Mouse (Mus musculus) spleen, postnatal 14 days (tissue): ENCODE results near the gene Gm17190.
"Not testable (repeated sequence)": the region's sequence is repeated elsewhere in the genome, so short reads cannot be mapped to it uniquely, and the experiment has no call there.

ENCODE experiments used
- DNase-seq, 2 experiments: peaks; one replicate each; pipeline ENCODE4 v3.0.0; 2021 to 2022; ENCODE audit warnings: low spot score in 2 of 2

The Gm17190 gene

GRCm38 (mm10) chr13:96081754-96082153, at the start of gene Gm17190:
TSS of gene Gm17190 (plus strand) at chr13:96082054.
- DNase-seq: not testable (repeated sequence)

GRCm38 (mm10) chr13:96039536-96039935, 42.3 kb upstream of the Gm17190 start:
- DNase-seq: no peak

GRCm38 (mm10) chr13:96040275-96041042, 41.4 kb upstream of the Gm17190 start:
- DNase-seq: no peak

- DNase-seq: no peak
Measured at GRCm38 (mm10) chr13:96045396-96045795, 36.5 kb upstream of the Gm17190 start.

DNA sequence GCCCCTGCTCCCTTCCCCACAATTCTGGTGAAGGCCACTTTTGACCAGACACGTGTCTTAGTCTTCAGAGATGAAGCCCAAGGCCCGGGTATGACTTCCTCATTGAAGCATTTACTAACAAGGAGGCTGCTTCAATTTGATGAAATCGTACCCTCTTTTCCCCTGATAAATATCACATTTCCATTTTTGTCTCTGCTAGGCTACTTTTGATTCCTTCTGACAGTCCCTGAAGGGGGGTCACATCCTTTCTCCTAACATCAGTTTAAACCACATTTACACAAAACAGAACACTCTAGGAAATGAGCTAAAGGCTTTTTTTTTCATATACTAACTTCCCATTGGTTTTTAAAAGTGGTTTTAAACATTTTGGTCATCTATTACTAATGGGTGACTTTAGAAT, 29.1 kb upstream of the Gm17190 start:
- no peak for DNase-seq

DNA sequence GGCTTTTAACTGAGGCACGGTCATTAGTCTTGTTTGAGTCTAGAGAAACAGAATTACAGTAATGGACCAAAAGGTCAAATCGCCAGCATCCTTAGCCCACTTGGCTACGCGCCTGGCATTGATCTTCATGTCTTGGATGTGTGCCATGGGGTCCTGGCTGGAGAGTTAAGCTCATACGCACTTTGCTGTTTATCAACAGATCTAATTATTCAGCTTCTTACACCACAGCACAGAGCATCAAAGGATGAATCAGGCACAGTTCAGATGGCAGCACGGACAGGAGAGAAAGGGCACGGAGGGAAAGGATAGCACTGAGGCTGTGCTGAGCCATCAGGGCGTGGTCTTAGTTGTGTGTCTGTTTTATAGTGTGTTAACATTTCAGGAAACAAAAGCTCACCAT, 8.3 kb upstream of the Gm17190 start:
- DNase-seq: no peak

DNA sequence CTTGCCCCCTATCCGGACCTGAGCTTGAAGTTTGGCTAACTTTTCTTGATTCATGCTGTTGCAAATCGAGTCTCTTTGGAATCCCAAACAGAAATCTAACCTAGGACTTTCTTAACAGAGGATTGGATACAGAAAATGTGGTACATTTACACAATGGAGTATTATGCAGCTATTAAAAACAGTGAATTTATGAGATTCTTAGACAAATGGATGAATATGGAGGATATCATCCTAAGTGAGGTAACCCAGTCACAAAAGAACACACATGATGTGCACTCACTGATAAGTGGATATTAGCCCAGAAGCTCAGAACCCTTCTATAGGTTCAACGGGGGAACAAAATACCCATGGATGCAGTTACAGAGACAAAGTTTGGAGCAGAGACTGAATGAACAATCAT, 578 bp upstream of the Gm17190 start, which contains the start of gene Gm20075:
Gene Gm20075 (minus strand): TSS at position 101 of the 400 bp plus-strand sequence.
- not testable (repeated sequence) for DNase-seq

GRCm38 (mm10) chr13:96085581-96086302, 3.9 kb downstream of the Gm17190 start:
- DNase-seq: no peak

- no peak for DNase-seq
Measured at GRCm38 (mm10) chr13:96090929-96091328, 9.1 kb downstream of the Gm17190 start.

DNA sequence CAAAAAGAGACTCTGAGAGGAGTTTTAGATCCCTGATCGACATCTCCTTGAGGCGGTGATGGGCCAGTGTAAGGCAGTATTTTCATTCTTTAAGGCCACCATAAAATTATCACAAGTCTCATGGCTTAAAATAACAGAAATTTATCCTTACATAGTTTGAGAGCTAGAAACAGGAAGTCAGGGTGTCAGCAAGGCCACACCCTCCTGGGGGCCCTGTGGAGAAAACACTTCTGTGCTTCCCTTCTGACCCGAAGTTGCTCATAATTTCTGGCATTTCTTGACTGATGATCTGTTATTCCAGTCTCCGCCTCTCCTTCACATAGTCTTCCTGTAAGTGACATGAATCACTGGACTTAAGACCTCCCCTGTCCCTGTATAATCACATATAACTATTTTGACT, 24.5 kb downstream of the Gm17190 start:
- no peak for DNase-seq

DNA sequence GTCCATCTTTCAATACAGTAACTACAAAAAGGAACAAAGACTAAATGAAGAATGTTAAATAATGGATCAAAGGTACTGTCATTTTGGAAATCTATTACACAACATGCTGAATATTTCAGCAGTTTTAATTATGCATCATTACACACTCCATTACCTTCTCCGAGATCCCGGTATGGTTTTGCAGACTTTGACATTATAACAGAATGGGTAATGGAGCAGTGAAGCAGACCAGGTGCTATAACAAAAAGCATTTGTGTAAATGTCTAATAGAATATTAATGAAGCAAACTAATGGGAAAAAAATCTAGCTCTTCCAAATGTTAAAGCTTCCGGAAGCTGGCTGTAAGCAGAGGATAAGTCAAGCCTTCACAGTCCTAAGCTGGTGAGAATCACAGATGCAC, 28.9 kb downstream of the Gm17190 start:
- DNase-seq: no peak

DNA sequence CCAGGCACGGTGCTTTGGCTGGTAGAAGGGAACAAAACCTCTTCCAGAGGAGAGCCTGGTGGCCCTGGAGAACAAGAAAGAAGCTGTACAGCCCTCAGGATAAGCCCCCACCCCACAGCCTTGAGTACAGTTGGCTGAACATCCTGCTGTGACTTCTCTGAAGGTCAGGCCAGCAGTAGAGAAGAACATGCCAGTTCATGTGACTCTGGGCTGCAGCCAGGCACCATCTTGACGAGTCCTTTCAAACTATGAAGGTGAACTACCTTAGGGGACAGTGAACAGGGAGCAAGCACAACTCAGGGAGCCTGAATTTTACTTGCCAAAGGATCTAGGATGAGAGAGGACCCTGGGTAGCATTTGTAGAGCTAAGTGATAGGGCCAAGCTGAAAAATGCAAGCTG, 30.9 kb downstream of the Gm17190 start:
- no peak for DNase-seq

DNA sequence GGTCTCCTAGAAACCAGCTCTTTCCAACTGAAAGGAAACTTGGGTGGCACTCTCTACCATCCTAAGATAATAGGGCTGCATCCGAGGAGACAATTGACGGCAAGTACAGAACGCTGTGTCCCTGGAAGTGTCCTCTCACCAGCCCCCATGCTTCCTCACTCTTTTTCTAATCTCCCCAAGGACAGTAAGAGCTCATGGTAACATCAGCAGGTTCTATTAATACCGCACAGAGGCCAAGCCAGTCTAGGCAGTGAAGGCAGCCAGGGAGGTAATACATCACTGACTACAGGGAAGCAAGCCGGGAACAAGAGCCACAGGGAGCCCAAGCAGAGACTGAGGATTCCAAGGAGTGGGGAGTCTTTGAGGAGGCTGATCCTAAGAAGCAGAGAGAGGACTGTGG, 43.2 kb downstream of the Gm17190 start:
- no peak for DNase-seq

DNA sequence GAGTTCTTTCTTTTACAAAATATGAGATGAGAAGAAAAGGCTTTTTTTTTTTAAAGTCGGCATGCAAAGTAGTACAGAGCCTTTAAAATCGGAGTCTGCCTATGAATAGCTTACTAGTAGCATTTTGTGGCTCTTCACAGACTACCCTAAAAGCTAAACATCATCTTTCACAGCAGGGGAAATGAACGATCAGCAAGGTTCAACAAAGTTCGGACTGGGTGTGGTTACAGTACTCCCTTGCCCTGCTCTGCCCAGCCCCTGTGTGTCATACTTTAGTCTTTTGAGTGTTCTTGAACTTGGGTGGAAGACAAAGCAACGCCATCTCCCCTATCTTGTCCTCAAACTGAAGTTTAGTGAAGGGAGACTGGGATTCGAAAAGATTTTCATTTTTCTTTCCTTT, 44.8 kb downstream of the Gm17190 start:
- DNase-seq: no peak

DNA sequence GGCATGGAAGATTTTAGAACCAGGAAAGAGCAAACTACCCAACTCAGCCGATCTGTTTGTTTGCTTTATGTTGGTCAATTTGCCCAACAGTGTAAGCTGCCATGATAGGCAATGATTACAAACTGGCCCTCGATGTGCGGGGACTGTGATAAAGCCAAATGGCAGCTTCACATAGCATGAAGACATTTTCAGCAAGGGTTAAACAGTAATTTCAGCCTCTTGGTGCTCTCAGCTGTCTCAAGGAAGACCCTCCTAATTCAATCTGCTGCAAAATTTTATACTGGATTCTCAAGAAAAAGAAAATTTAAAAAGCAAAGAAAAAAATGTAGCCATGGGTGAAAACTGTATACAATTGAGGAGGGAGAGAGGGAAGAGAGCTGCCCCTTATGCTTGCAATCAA, 47.2 kb downstream of the Gm17190 start:
- no peak for DNase-seq

DNA sequence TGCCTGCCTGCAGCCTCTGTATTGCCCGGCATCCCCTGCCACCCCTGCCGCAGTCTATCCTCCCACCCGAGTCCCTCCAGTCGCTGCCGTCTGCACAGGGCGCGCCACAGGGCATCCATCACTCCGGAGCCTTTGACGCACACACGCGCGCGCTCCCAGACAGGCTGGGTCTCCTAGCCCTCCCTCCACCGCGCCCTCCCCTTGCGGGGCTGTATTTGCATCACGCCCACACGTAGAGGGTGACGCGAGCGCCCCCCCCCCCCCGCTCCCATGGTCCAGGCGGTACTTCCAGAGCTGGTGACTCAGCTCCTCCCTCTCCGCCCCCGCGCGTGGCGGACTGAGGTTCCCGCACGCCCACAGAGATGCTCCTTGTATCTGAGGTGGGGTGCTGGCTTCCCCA, 49.2 kb downstream of the Gm17190 start:
- no peak for DNase-seq

DNA sequence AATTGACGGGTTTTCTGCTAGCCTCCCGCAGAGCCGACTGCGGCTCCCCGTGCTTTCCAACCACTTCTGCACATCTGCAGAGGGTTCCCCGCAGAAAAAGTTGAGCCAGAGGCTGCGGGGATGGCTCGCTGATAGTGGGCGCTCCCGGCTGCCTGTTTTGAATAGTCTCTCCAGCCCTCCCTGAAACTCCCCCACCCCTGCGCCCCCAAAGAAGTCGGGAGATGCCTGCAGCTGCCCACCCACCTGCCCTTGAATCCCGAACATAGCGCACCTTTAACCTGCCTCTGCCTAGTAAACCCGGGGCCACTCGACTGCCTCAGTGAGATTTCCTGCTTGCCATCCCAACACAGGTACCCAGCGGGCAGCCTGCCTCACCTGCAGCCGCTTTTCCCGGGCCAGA, 50.1 kb downstream of the Gm17190 start:
- no peak for DNase-seq

DNA sequence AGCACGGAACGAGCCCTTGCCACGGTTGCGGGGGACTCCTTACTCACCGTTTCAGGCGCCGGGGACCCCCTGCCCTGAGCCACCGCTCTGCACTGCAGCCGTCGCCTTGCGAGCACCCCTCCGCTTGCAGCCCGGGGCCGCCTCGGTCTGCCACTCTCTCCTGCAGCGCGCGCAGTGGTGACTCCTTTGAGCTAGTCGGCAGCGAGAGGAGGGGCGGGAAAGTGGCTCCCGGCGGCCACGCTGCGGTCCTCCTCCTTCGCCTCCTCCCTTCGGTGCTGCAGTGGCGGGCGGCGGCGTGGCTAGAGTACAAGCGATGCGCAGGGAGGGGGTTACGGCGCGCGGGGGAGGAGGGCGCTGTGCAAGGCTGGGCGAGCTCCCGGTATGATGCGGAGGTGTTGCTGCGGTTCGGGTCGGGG, 50.6 kb downstream of the Gm17190 start, which contains the start of gene Sv2c:
Gene Sv2c (minus strand): TSS at position 177 of the 416 bp plus-strand sequence.
- no peak for DNase-seq
